Mouse (Mus musculus) brain, adult 2 months (tissue): ENCODE measurements at regions not wholly inside any gene's neighbourhood (a gene's known extent, or its start where the extent isn't known, plus 50 kb on each side); places are given as distances from the start of the nearest gene placed in this dataset.
"Not testable (repeated sequence)": the region's sequence is repeated elsewhere in the genome, so short reads cannot be mapped to it uniquely, and the experiment has no call there.

ENCODE experiments used
- DNase-seq: peaks from one replicate; pipeline ENCODE4 v3.0.0; 2011; ENCODE audit warnings: low read depth, low spot score

- no peak for DNase-seq
Measured at GRCm38 (mm10) chr15:16130862-16131261, 597.7 kb upstream of the Cdh9 start.

GRCm38 (mm10) chr15:16158164-16158563 lies 570.4 kb upstream of the Cdh9 start:
- peak; percentile 7 for DNase-seq

GRCm38 (mm10) chr15:16163969-16164368 lies 564.6 kb upstream of the Cdh9 start:
- no peak for DNase-seq

DNA sequence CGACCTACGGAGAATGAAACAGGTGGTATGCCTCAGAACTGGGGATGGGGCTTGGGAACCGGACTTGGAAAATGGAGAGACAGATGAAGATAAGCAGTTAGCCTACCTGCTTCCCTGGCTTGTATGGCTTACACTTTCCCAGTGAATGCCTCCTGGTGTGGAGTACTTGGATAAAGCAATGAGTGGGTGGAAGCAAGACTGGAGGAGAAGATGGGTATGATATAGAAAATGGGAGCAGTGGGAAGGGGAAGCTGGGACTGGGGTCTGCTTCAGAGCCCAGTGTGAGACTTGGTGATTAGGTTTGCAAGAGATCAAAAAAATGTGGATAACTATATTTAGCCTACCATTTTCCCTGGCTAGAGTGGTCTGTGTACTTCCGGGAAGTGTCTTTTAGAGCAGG lies 515.2 kb upstream of the Cdh9 start:
- DNase-seq = no peak

DNA sequence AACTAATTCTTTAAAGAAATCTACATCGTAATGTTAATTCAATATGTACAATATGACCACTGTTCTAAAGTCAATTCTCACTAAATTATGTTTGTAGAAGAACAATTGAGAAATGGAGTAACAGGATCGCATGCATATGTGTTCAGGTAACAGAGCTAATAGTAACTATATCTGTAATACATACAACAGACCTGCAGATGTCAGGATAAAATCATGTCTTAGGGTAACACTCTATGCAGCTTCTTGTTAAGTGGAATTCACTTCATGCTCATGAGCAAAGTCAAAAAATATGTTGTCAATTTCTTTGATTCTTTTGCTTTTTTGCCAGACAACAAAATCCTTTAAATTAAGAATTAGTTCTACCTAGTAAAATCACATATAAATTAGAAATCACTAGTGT lies 506.9 kb upstream of the Cdh9 start:
- peak; percentile 5 for DNase-seq

DNA sequence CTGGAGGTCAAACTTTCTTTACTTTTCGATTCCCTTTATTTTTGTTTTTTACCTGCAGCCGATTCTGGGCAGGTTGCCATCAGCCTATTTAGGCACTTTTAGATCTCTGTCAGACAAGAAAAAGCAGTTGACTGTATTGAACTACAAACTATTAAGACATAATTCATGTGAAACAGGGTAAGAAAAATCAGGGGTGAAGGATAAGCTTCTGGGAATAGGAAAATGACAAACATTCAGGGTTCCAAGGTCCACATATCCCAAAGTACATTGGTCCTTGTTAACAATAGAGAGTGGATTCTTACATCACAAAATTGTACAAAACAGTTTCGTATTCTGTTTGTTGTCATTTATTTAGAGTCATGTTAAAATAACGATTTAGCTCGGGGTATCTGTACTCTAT lies 480.0 kb upstream of the Cdh9 start:
- DNase-seq = peak; percentile 15

- DNase-seq = no peak
Measured at GRCm38 (mm10) chr15:16285166-16285565, 443.4 kb upstream of the Cdh9 start.

DNA sequence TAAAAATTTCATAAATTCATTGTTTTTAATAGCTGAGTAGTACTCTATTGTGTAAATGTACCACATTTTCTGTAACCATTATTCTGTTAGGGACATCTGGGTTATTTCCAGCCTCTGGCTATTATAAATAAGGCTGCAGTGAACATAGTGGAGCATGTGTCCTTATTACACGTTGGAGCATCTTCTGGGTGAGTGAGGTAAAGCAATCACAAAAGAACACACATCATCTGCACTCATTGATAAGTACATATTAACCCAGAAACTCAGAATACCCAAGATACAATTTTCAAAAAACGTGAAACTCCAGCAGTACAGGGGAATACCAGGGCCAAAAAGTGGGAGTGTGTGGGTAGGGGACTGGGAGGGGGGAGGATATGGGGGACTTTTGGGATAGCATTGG lies 434.0 kb upstream of the Cdh9 start:
- not testable (repeated sequence) for DNase-seq

GRCm38 (mm10) chr15:16309678-16310077 lies 418.9 kb upstream of the Cdh9 start:
- DNase-seq = no peak

DNA sequence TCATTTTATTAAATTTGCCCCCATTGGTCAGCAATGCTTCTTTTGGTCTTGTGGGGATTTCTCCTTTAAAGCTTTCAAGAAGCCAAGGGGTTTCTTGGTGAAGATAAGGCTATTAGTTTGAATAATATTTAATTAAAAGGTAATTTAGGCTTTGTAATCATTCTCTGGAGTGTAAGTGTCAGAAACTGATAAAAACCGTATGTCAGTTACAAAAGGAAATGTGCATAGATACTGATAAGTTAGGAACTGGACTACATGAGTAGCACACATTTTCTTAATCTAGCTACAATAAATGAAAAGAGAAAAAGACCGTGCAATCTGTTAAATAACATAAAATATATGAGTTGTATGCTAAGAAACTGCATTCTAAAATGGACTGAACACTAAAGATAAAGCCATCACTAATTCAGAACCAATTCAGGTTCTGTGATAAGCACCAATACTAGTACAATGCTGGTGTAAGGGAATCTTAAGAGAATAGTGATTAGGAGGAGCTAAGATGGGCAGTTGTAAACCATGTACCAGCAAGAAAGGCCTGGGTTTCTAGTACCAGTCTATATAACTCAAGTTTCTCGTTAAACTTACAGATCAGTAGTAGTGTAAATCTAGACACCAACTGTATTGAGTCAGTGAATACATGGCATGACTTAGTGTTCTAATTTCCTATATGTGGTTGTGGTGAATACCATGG lies 416.5 kb upstream of the Cdh9 start:
- no peak for DNase-seq

DNA sequence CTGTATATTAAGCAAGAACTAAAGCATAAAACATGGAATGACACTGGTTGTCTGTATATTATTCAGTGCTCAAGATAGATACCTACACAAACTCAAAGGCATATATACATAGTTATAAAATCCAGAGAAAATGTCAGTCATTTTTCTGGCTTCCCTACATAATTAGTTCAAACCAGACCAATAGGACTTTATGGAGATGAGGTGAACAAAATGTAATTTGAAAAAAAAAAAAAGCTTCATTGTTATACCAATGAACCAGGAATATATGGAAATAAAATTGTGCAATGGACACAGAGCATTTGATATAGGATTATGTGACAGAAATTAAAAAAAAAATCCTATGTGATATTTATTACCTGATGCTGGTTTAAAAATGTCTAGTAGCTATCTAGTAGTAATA lies 415.8 kb upstream of the Cdh9 start:
- DNase-seq = no peak

DNA sequence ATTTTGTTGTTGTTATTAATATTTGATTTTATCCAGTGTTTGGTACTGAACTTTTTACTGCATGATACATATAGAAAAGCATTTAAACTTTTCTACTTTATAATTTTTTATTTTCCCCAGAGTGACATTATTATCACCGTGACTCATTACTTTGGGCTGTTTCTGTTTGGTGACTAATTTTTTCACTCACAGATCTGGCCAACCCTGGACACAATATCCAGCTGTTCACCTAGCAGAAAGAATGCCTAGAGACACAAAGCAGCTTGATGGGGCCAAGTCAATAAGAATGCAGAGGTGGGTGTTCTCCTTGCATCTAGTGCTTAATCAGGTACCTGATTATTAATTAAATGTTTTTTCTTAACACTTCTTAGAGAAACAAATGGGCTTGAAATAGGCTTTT lies 414.7 kb upstream of the Cdh9 start:
- DNase-seq = no peak

DNA sequence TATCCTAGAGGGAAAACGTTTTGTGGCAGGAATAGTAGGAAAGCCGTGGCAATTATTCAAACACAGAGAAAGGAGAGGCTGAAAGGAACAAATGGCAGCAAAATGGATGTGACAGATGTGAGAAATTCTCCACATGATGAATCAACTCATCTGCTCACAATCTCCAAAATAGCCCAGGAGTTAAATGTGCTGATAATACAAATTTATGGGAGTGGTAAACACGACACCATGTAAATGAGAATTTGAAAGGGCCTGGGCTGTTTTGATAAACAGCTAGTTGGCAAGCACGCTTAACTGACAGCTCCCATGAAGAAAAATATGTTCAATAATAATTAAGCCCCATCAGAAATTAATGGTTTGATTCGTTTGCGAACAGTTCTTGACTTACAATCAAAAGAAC lies 413.9 kb upstream of the Cdh9 start:
- peak; percentile 10 for DNase-seq

- no peak for DNase-seq
Measured at GRCm38 (mm10) chr15:16315085-16315484, 413.5 kb upstream of the Cdh9 start.

DNA sequence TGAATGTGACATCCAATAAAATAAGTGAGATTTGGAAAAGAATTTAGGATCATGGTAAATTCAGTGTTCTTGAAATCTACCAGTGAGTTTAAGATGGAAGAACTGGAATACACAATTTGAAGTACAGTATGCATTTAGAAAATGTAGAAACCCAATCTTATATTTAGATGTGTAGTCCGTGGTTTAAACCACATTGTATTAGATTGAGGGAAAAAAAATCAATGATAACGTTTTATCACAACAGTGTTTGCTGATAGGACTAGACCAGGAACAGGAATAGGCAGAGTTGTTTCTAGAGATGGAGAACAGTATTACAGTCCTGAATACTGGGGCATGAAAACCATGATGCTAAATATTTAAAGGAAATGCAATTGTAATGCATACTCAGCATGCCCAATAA lies 402.2 kb upstream of the Cdh9 start:
- DNase-seq = no peak
